Mouse (Mus musculus) ovary, postnatal 10 days (tissue): ENCODE measurements around the gene Cdk19.

Source experiments
- DNase-seq: peaks from one replicate; pipeline ENCODE4 v3.0.0; 2022; ENCODE audit warnings: low spot score

The Cdk19 gene

GRCm38 (mm10) chr10:40443806-40444357 is 104.5 kb downstream of the Cdk19 start:
- no peak for DNase-seq

- no peak for DNase-seq
These were observed 105.2 kb downstream of the Cdk19 start for GRCm38 (mm10) chr10:40444586-40444985.

GRCm38 (mm10) chr10:40446088-40446604 is 106.8 kb downstream of the Cdk19 start:
- no peak for DNase-seq

GRCm38 (mm10) chr10:40446630-40447029 is 107.3 kb downstream of the Cdk19 start:
- DNase-seq: no peak

GRCm38 (mm10) chr10:40447295-40447694 is 107.9 kb downstream of the Cdk19 start:
- no peak for DNase-seq

- DNase-seq: no peak
These were observed 108.6 kb downstream of the Cdk19 start for GRCm38 (mm10) chr10:40447921-40448320.

GRCm38 (mm10) chr10:40448444-40448843 is 109.1 kb downstream of the Cdk19 start:
- DNase-seq: no peak

- no peak for DNase-seq
These were observed 110.2 kb downstream of the Cdk19 start for GRCm38 (mm10) chr10:40449571-40449970.

- no peak for DNase-seq
These were observed 110.8 kb downstream of the Cdk19 start for GRCm38 (mm10) chr10:40450171-40450570.

- no peak for DNase-seq
These were observed 117.8 kb downstream of the Cdk19 start for GRCm38 (mm10) chr10:40457116-40457515.

GRCm38 (mm10) chr10:40459141-40459540 is 119.8 kb downstream of the Cdk19 start:
- DNase-seq: no peak

GRCm38 (mm10) chr10:40461362-40461761 is 122.0 kb downstream of the Cdk19 start:
- DNase-seq: no peak

- DNase-seq: no peak
These were observed 122.9 kb downstream of the Cdk19 start for GRCm38 (mm10) chr10:40462257-40462656.

- no peak for DNase-seq
These were observed 128.0 kb downstream of the Cdk19 start for GRCm38 (mm10) chr10:40467174-40467911.

GRCm38 (mm10) chr10:40467912-40468254 is 128.5 kb downstream of the Cdk19 start:
- no peak for DNase-seq

GRCm38 (mm10) chr10:40469145-40469544 is 129.8 kb downstream of the Cdk19 start:
- no peak for DNase-seq

GRCm38 (mm10) chr10:40476535-40477285 is 137.3 kb downstream of the Cdk19 start:
- no peak for DNase-seq

GRCm38 (mm10) chr10:40477426-40478075 is 138.2 kb downstream of the Cdk19 start:
- DNase-seq: no peak

GRCm38 (mm10) chr10:40478626-40479025 is 139.3 kb downstream of the Cdk19 start:
- DNase-seq: no peak

GRCm38 (mm10) chr10:40479216-40479615 is 139.9 kb downstream of the Cdk19 start:
- DNase-seq: no peak

- DNase-seq: no peak
These were observed 140.3 kb downstream of the Cdk19 start for GRCm38 (mm10) chr10:40479621-40480193.

- DNase-seq: no peak
These were observed 142.2 kb downstream of the Cdk19 start for GRCm38 (mm10) chr10:40481534-40481933.
